Mouse (Mus musculus): ENCODE measurements around the gene Spats2. TPM values are rescaled to one million over a fixed set of nuclear protein-coding genes. Genes with fewer than 3 reads are reported as not detected.
"Not testable (repeated sequence)": the region's sequence is repeated elsewhere in the genome, so short reads cannot be mapped to it uniquely, and the experiment has no call there.

Spats2 gene
- total RNA-seq, 2 experiments from 2014 or later, result 2.6 TPM; not detected in 1

- ATAC-seq (replicated peaks; ENCODE audit: low FRiP score, poor library complexity, severe bottlenecking), result peak; percentile 26
These were observed 126.9 kb downstream of the Spats2 start for GRCm38 (mm10) chr15:99252381-99253174.

DNA sequence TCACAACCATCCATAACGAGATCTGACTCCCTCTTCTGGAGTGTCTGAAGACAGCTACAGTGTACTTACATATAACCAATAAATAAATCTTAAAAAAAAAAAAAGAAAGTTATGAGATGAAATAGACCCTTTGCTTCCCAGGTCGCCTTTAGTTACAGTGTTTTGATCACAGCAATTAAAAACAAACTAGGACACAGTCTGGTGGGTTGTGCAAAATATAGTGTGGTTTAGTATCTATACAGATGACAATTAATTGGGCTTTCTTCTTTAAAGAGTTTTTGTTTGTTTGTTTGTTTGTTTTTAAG lies 127.4 kb downstream of the Spats2 start:
- ATAC-seq (replicated peaks; ENCODE audit: low FRiP score, poor library complexity, severe bottlenecking), result not testable (repeated sequence)

GRCm38 (mm10) chr15:99253772-99254171 lies 128.1 kb downstream of the Spats2 start:
- no peak for ATAC-seq (replicated peaks; ENCODE audit: low FRiP score, poor library complexity, severe bottlenecking)

DNA sequence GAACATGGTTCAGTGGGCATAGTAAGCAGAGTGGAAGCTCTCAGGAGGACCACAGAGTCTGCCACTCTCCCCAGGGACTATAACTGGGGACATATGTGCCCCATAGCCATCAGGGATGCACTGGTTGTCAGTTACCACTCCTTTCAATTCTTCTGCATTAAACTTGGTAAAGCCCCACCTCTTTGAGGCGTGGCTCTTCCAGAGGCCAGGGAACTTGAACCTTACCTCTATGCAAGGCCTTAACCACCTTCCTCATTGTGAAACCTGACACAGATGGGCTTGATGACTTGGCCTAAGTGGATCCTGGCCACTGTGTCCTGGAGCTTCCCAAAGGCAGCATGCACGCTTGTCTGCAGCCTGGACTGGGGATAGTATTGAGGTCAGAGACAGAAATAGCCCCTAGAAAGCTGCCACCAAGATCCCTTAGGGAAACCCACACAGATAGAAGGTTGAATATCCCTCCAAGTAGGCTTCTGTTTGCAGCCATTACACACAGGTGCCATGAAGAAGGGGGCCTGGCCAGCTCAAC lies 128.8 kb downstream of the Spats2 start:
- no peak for ATAC-seq (replicated peaks; ENCODE audit: low FRiP score, poor library complexity, severe bottlenecking)

DNA sequence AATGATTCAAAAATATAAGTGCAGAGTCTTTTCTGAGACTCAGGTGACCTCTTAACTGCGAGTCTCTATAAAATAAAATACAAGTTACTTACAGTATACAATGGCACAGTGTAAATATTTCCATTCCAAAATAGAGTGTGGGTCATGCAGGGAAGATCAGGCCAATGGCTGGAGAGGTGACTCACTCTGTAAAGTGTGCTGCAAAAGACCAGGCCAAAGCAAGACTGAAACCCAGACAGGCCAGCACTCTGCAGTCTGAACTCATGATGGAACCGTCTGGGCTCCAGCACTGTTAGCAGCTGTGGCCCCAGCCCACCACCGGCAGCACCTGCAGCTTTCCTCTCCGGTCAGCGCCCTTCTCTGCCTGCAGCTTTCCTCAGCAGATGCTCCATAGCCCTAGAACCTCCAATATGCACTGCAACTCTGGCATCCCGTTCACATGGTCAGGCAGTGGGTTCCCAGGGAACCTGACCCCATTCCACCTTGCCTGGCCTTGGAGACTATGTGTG lies 129.6 kb downstream of the Spats2 start:
- ATAC-seq (replicated peaks; ENCODE audit: low FRiP score, poor library complexity, severe bottlenecking), result no peak

- ATAC-seq (replicated peaks; ENCODE audit: low FRiP score, poor library complexity, severe bottlenecking), result no peak
These were observed 133.5 kb downstream of the Spats2 start for GRCm38 (mm10) chr15:99259167-99259729.

DNA sequence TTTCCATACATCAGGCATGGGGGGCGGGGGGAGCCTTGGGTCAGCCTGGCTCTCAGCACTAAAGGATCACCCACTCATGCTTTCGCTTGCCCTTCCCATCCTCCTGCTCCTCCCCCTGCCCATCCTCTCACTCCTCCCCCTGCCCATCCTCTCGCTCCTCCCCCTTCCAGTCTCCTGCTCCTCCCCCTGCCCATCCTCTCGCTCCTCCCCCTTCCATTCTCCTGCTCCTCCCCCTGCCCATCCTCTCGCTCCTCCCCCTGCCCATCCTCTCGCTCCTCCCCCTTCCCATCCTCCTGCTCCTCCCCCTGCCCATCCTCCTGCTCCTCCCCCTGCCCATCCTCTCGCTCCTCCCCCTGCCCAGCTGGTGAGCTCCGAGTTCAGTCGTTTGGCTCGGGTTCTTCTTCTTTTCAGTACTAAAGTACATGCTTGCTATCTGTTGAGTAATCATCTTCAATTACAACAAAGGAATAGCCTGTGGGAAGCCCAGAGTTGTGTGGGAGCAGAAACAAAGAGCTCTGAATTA lies 134.1 kb downstream of the Spats2 start:
- ATAC-seq (replicated peaks; ENCODE audit: low FRiP score, poor library complexity, severe bottlenecking), result peak; percentile 58

DNA sequence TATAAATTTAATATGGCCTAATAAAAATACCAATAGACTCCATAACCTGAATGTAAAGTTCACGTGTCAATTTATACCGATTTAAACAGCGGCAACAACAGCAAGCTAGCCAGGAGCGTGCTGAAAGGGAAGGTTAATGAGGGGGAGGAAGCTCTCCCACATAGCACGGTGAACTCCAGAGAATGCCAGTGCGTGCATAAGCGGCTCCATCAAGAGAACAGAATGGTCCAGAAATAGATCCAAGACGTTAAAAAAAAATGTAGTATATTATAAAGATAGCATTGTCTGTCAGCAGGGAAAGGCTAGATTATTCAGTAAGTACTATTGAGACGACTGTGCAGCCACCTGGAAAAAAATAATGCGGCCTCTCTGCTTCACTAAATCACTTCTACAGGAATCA lies 137.0 kb downstream of the Spats2 start:
- no peak for ATAC-seq (replicated peaks; ENCODE audit: low FRiP score, poor library complexity, severe bottlenecking)

Other genes with a start within 250 kb of the Spats2 start
- gene Rhebl1, start 231.4 kb upstream of the Spats2 start, total RNA-seq (2015; ENCODE audit: low replicate concordance), result 2.1 TPM in 1 of 2 replicates, not detected in the other
- gene Rhebl1, start 231.4 kb upstream of the Spats2 start, total RNA-seq (2017; ENCODE audit: low replicate concordance), result 0.98 and 1.8 TPM in 2 replicates
- gene Dhh, start 227.4 kb upstream of the Spats2 start, total RNA-seq (2015; ENCODE audit: low replicate concordance), result not detected in 2 replicates
- gene Dhh, start 227.4 kb upstream of the Spats2 start, total RNA-seq (2017; ENCODE audit: low replicate concordance), result not detected in 2 replicates
- gene Lmbr1l, start 207.7 kb upstream of the Spats2 start, total RNA-seq (2015; ENCODE audit: low replicate concordance), result 2.3 and 3.3 TPM in 2 replicates
- gene Lmbr1l, start 207.7 kb upstream of the Spats2 start, total RNA-seq (2017; ENCODE audit: low replicate concordance), result 10.6 and 12.8 TPM in 2 replicates
- 804 and 902 TPM in 2 replicates for gene Tuba1b, start 191.4 kb upstream of the Spats2 start, total RNA-seq (2015; ENCODE audit: low replicate concordance)
- gene Tuba1b, start 191.4 kb upstream of the Spats2 start, total RNA-seq (2017; ENCODE audit: low replicate concordance), result 180 and 247 TPM in 2 replicates
- not detected in 2 replicates for gene Gm49450, start 172.4 kb upstream of the Spats2 start, total RNA-seq (2015; ENCODE audit: low replicate concordance)
- 4.7 TPM in 1 of 2 replicates, not detected in the other for gene Gm49450, start 172.4 kb upstream of the Spats2 start, total RNA-seq (2017; ENCODE audit: low replicate concordance)
- gene Tuba1a, start 172.2 kb upstream of the Spats2 start, total RNA-seq (2015; ENCODE audit: low replicate concordance), result 15.3 and 19.6 TPM in 2 replicates
- gene Tuba1a, start 172.2 kb upstream of the Spats2 start, total RNA-seq (2017; ENCODE audit: low replicate concordance), result 4.3 and 5.9 TPM in 2 replicates
- 73.8 and 96.1 TPM in 2 replicates for gene Tuba1c, start 96.0 kb upstream of the Spats2 start, total RNA-seq (2015; ENCODE audit: low replicate concordance)
- gene Tuba1c, start 96.0 kb upstream of the Spats2 start, total RNA-seq (2017; ENCODE audit: low replicate concordance), result 36.4 and 46.4 TPM in 2 replicates
- not detected in 2 replicates for gene Prph, start 70.7 kb upstream of the Spats2 start, total RNA-seq (2015; ENCODE audit: low replicate concordance)
- not detected in 2 replicates for gene Prph, start 70.7 kb upstream of the Spats2 start, total RNA-seq (2017; ENCODE audit: low replicate concordance)
- gene Troap, start 51.3 kb upstream of the Spats2 start, total RNA-seq (2015; ENCODE audit: low replicate concordance), result 11.9 and 21.7 TPM in 2 replicates
- 20.4 and 28.1 TPM in 2 replicates for gene Troap, start 51.3 kb upstream of the Spats2 start, total RNA-seq (2017; ENCODE audit: low replicate concordance)
- not detected in 2 replicates for gene C1ql4, start 38.1 kb upstream of the Spats2 start, total RNA-seq (2015; ENCODE audit: low replicate concordance)
- not detected in 2 replicates for gene C1ql4, start 38.1 kb upstream of the Spats2 start, total RNA-seq (2017; ENCODE audit: low replicate concordance)
- gene Dnajc22, start 32.7 kb upstream of the Spats2 start, total RNA-seq (2015; ENCODE audit: low replicate concordance), result not detected in 2 replicates
- gene Dnajc22, start 32.7 kb upstream of the Spats2 start, total RNA-seq (2017; ENCODE audit: low replicate concordance), result not detected in 2 replicates
- not detected in 2 replicates for gene Kcnh3, start 98.9 kb downstream of the Spats2 start, total RNA-seq (2015; ENCODE audit: low replicate concordance)
- gene Kcnh3, start 98.9 kb downstream of the Spats2 start, total RNA-seq (2017; ENCODE audit: low replicate concordance), result not detected in 2 replicates
- gene Mcrs1, start 126.0 kb downstream of the Spats2 start, total RNA-seq (2015; ENCODE audit: low replicate concordance), result 13.8 and 14.2 TPM in 2 replicates
- 12.5 and 20.0 TPM in 2 replicates for gene Mcrs1, start 126.0 kb downstream of the Spats2 start, total RNA-seq (2017; ENCODE audit: low replicate concordance)
- 2.3 TPM in 1 of 2 replicates, not detected in the other for gene Prpf40b, start 169.2 kb downstream of the Spats2 start, total RNA-seq (2015; ENCODE audit: low replicate concordance)
- 1.4 and 2.0 TPM in 2 replicates for gene Prpf40b, start 169.2 kb downstream of the Spats2 start, total RNA-seq (2017; ENCODE audit: low replicate concordance)
- gene Fam186b, start 170.0 kb downstream of the Spats2 start, total RNA-seq (2015; ENCODE audit: low replicate concordance), result 0.63 TPM in 1 of 2 replicates, not detected in the other
- not detected in 2 replicates for gene Fam186b, start 170.0 kb downstream of the Spats2 start, total RNA-seq (2017; ENCODE audit: low replicate concordance)
- 1.2 and 3.6 TPM in 2 replicates for gene Fmnl3, start 244.6 kb downstream of the Spats2 start, total RNA-seq (2015; ENCODE audit: low replicate concordance)
- gene Fmnl3, start 244.6 kb downstream of the Spats2 start, total RNA-seq (2017; ENCODE audit: low replicate concordance), result 3.7 and 4.5 TPM in 2 replicates

Measured in erythroblast, adult 5-6 weeks (primary cell).